Mouse (Mus musculus) kidney, embryonic 14.5 days (tissue): Measurements from ENCODE around the gene Prkce. TPM values are rescaled to one million over a fixed set of nuclear protein-coding genes. Genes with fewer than 3 reads are reported as not detected.

Experiments used
- ATAC-seq: fragments of 200-750 bp; cut with Nextera tagmentation; 2 replicates; pipeline ENCODE4 v1.8.0; 2017; ENCODE audit warnings: moderate number of reproducible peaks, mild to moderate bottlenecking, moderate TSS enrichment, moderate library complexity; ENCODE audit not compliant: low FRiP score, low TSS enrichment
- H3K27ac ChIP-seq: fragments of 300-500 bp; sonication (generic); 2 replicates; pipeline ENCODE4 v1.5.1; 2014; ENCODE audit warnings: low read depth, mild to moderate bottlenecking, low read length, moderate library complexity, mixed read lengths
- H3K27me3 ChIP-seq: fragments of 300-500 bp; sonication (generic); 2 replicates; pipeline ENCODE4 v1.6.1; 2014; ENCODE audit warnings: mild to moderate bottlenecking, low read length; ENCODE audit not compliant: control insufficient read depth, insufficient read depth
- H3K36me3 ChIP-seq: fragments of 300-500 bp; sonication (generic); 2 replicates; pipeline ENCODE4 v1.6.1; 2014; ENCODE audit warnings: low read length, mixed read lengths; ENCODE audit not compliant: control insufficient read depth, insufficient read depth
- H3K4me1 ChIP-seq: fragments of 300-500 bp; sonication (generic); 2 replicates; pipeline ENCODE4 v1.6.1; 2014; ENCODE audit warnings: low read length, mixed read lengths; ENCODE audit not compliant: control insufficient read depth, insufficient read depth
- H3K4me2 ChIP-seq: fragments of 300-500 bp; sonication (generic); replicated peaks from 2 replicates; pipeline ENCODE4 v1.6.1; 2014; ENCODE audit warnings: low read depth, mild to moderate bottlenecking, low read length
- H3K4me3 ChIP-seq: fragments of 300-500 bp; sonication (generic); 2 replicates; pipeline ENCODE4 v1.5.1; 2014; ENCODE audit warnings: mild to moderate bottlenecking, low read length
- H3K9ac ChIP-seq: fragments of 300-500 bp; sonication (generic); 2 replicates; pipeline ENCODE4 v1.6.1; 2014; ENCODE audit warnings: low read depth, mild to moderate bottlenecking, low read length, moderate library complexity
- H3K9me3 ChIP-seq: fragments of 300-500 bp; sonication (generic); 2 replicates; pipeline ENCODE4 v1.6.1; 2016; ENCODE audit warnings: low read length; ENCODE audit not compliant: control insufficient read depth
- WGBS: fragments of 180-500 bp; shearing (Covaris S2); extraction: QIAGEN DNeasy Blood & Tissue Kit; methylation state at CpG from one replicate; pipeline ENCODE4 v1.1.7; 2014; 5-methylcytosine and 5-hydroxymethylcytosine counted together
- polyA plus RNA-seq: library from polyadenylated mRNA; unstranded; fragments of >200 nt; fragmentation: Nextera tagmentation; extraction: Ambion mirVana; gene quantifications from 2 replicates; pipeline ENCODE4 v1.2.1, GENCODE M21; 2014

Gene Prkce
- polyA plus RNA-seq, 1 experiment from 2014 or later: 8.8 TPM

- 87% methylated on average over 13 of the region's 13 CpGs for WGBS
- no peak for ATAC-seq
- H3K9ac ChIP-seq: no peak overlapping the region
- no peak overlapping the region for H3K4me2 ChIP-seq
- H3K36me3 ChIP-seq: no peaks in the 10 kb centered on the region
- no peak overlapping the region for H3K27ac ChIP-seq
- H3K27me3 ChIP-seq: no peaks in the 10 kb centered on the region
- H3K9me3 ChIP-seq: no peaks in the 10 kb centered on the region
- H3K4me3 ChIP-seq: no peak overlapping the region
- H3K4me1 ChIP-seq: peaks cover 18% of the 10 kb centered on the region
Measured at GRCm38 (mm10) chr17:86270523-86270922, 102.9 kb downstream of the Prkce start.

DNA sequence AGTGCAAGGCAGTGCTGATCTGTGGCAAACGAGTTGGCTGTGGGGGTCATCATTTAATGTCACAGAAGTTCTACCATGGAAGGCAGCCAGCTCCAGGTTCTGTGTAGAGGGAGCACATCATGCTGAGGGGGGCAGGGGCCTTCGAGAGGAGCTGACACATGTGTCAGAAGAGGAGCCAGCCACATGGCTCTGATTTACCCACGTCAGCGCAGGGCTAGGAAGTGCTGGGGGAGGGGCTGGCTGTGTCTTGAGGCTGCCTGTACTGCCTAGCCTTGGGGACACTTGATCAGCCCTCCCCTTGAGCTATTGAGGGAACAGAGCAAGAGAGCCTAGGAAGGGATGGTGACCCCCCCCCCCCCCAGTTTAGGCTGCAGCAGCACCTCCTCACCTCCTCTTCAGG is 103.7 kb downstream of the Prkce start:
- H3K9me3 ChIP-seq: no peaks in the 10 kb centered on the region
- H3K4me2 ChIP-seq: no peak overlapping the region
- H3K4me3 ChIP-seq: no peak overlapping the region
- H3K4me1 ChIP-seq: peaks cover 18% of the 10 kb centered on the region
- ATAC-seq: no peak
- H3K27ac ChIP-seq: no peak overlapping the region
- no peak overlapping the region for H3K9ac ChIP-seq
- WGBS: 12% methylated on average over 4 of the region's 4 CpGs
- H3K27me3 ChIP-seq: no peaks in the 10 kb centered on the region
- H3K36me3 ChIP-seq: no peaks in the 10 kb centered on the region

GRCm38 (mm10) chr17:86272961-86273360 is 105.4 kb downstream of the Prkce start:
- H3K36me3 ChIP-seq: no peaks in the 10 kb centered on the region
- H3K27me3 ChIP-seq: no peaks in the 10 kb centered on the region
- WGBS: 71% methylated on average over 6 of the region's 6 CpGs
- H3K27ac ChIP-seq: no peak overlapping the region
- H3K9me3 ChIP-seq: no peaks in the 10 kb centered on the region
- ATAC-seq: no peak
- peaks cover 22% of the 10 kb centered on the region for H3K4me1 ChIP-seq
- no peak overlapping the region for H3K4me2 ChIP-seq
- no peak overlapping the region for H3K4me3 ChIP-seq
- no peak overlapping the region for H3K9ac ChIP-seq

DNA sequence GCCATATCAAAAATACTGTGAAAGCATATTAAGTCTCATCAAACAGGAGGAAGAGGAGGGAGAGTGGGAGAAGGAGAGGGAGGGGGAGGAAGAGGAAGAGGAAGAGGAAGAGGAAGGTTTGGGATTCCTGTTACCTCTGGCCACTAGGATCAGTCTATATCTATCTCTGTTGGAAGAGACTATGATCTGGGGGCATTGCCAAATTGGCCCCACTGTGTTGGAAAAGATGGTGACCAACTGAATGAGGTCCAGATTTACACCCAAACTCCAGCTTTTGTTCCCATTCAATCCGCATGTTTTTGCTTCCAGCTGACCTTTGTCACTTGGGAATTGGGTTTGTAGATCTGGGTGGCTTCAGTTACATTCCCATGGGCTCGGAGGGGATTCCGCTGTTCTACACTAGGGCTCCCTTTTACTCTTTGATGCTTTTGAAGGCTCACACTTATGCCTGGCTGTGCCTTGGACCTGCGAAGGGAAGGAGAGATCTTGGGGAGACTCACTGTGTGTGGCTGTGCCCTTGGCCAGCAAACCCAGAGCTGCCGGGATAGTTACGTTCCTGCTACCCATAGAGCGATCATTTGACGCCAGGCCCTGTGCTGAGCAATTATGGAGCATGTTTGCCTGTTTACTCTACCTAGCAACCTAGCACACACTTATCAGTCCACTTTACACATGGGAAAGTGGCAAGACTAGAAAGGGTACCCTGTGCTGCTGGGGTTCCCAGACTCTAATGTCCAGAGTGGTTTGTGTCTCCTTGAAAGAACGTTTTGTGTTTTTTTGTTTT is 106.2 kb downstream of the Prkce start:
- Histone ChIP-seq H3K4me3 (no peak overlapping the region), H3K4me1 (peaks cover 22% of the 10 kb centered on the region), H3K9me3 (no peaks in the 10 kb centered on the region), H3K27me3 (no peaks in the 10 kb centered on the region), H3K36me3 (no peaks in the 10 kb centered on the region), H3K27ac (no peak overlapping the region), H3K4me2 (no peak overlapping the region), H3K9ac (no peak overlapping the region)
- no peak for ATAC-seq
- WGBS: 85% methylated on average over 9 of the region's 9 CpGs

DNA sequence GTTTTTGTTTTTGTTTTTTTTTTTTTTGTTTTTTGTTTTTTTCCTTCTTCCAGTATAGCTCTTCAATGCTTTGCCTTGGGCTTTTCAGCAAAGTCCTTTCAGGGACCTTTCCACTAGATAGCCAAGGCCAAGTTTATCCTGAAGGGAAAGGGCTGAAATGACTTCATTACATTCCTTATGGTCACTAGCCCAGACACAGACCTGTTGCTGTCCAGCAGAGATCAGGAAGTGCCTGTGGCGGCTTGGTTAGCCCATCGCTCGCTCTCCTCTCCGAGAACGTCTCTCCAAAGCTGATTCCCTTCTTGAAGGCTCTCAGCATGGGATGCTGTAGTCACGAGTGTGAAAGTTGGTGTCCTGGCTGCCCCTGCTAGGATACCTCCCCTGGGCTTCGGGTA is 106.8 kb downstream of the Prkce start:
- H3K4me1 ChIP-seq: peaks cover 22% of the 10 kb centered on the region
- no peak overlapping the region for H3K9ac ChIP-seq
- no peaks in the 10 kb centered on the region for H3K9me3 ChIP-seq
- no peaks in the 10 kb centered on the region for H3K36me3 ChIP-seq
- 65% methylated on average over 7 of the region's 7 CpGs for WGBS
- no peak for ATAC-seq
- no peak overlapping the region for H3K27ac ChIP-seq
- H3K4me3 ChIP-seq: no peak overlapping the region
- no peak overlapping the region for H3K4me2 ChIP-seq
- H3K27me3 ChIP-seq: no peaks in the 10 kb centered on the region

- no peak overlapping the region for H3K4me3 ChIP-seq
- no peaks in the 10 kb centered on the region for H3K36me3 ChIP-seq
- ATAC-seq: no peak
- WGBS: 87% methylated on average over 4 of the region's 4 CpGs
- no peak overlapping the region for H3K9ac ChIP-seq
- H3K4me1 ChIP-seq: peaks cover 18% of the 10 kb centered on the region
- no peaks in the 10 kb centered on the region for H3K9me3 ChIP-seq
- H3K27me3 ChIP-seq: no peaks in the 10 kb centered on the region
- no peak overlapping the region for H3K4me2 ChIP-seq
- no peak overlapping the region for H3K27ac ChIP-seq
Measured at GRCm38 (mm10) chr17:86276381-86276780, 108.8 kb downstream of the Prkce start.

DNA sequence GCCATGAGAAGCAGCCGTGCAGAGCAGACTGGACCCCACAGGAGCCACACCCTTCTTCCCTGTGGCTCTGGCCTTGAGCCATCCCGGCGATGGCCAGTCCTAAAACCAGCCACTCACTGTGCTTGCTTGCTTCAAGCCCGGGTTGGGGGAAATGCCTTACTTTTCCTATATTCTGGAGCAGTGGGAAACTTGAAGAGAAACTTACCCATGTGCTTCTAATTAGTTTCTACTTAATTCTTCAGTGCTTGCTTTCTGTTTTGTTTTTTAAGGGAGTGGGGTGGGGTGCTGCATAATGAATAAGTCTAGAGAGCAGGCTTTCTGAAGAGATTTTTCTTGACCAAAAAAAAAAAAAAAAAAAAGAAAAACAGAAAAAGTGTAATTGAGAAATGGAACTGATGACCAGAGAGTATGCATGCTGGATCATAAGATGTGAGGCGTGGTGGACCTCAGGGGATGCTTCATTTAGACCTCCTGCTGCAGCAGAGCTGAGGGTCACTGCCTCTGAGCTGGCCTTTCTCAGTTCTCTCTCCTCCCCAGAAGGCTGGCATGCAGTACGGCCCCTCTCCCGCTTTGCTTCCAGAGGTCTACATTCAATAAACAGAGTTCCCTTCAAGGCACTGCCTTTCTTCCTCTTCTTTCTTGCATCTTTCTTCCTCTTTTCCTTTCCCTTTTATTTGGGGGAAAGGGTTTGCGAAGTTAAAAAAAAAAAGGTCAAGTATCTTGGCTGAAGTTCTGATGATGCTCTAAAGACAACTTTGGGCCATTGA is 109.6 kb downstream of the Prkce start:
- H3K4me1 ChIP-seq: peaks cover 16% of the 10 kb centered on the region

DNA sequence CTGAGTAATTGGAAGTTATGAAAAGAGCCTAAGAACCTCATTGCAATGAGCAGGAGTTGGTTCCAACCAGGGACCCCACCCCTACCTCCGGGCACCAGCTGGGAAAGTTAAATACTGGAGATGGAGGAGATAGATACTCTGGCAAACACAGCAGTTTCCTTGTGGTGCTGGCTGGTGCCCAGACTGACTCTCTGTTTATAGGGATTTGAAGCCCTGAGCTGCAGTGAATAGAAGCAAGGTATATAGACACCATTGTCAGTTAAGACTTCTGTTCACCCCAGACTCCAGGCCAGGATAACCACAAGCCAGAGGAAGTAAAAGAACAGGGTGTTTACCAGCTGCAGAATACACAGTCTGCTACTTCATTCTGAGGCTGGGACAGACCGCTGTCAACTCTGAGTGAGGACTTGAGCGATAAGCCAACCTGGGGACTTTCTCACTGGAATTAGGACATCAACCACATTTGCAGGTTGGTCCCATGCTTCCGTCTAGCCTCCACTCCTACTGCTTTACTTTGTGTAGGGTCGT is 110.5 kb downstream of the Prkce start:
- no peak overlapping the region for H3K27ac ChIP-seq
- H3K9ac ChIP-seq: no peak overlapping the region
- no peaks in the 10 kb centered on the region for H3K9me3 ChIP-seq
- H3K4me2 ChIP-seq: no peak overlapping the region
- no peaks in the 10 kb centered on the region for H3K27me3 ChIP-seq
- no peak for ATAC-seq
- H3K4me1 ChIP-seq: peaks cover 16% of the 10 kb centered on the region
- WGBS: 91% methylated on average over 5 of the region's 5 CpGs
- no peaks in the 10 kb centered on the region for H3K36me3 ChIP-seq
- no peak overlapping the region for H3K4me3 ChIP-seq

More for the DNA sequence above, 109.6 kb downstream of the Prkce start:
- no peak for ATAC-seq
- WGBS: 73% methylated on average over 8 of the region's 8 CpGs
- Histone ChIP-seq H3K27me3 (no peaks in the 10 kb centered on the region), H3K27ac (no peak overlapping the region), H3K4me2 (no peak overlapping the region), H3K36me3 (no peaks in the 10 kb centered on the region), H3K4me3 (no peak overlapping the region), H3K9me3 (no peaks in the 10 kb centered on the region), H3K9ac (no peak overlapping the region)

DNA sequence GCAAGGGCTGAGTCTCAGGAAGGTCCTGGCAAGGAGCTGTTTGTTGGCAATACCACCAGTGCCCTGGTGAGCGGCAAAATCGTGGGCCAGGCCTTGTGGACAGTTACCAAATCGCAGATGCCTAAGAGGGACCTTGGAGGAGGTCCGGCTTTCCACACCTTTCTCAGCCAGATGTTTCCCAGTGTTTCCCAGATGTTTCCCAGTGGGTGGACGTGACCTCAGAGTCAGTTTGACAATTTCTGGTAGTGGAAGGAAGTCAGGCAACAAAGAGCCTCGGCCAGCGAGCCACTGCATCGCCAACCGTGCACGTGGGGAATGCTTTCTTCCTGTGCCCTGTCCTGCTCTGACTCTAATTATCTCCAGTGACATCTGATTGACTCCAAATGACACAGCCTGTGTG is 112.2 kb downstream of the Prkce start:
- Histone ChIP-seq H3K27ac (no peak overlapping the region), H3K9ac (no peak overlapping the region), H3K4me1 (peaks cover 11% of the 10 kb centered on the region), H3K4me2 (no peak overlapping the region), H3K4me3 (no peak overlapping the region), H3K36me3 (no peaks in the 10 kb centered on the region), H3K9me3 (no peaks in the 10 kb centered on the region), H3K27me3 (no peaks in the 10 kb centered on the region)
- no peak; the same call in 1 of the 2 replicates for ATAC-seq
- WGBS: 45% methylated on average over 10 of the region's 10 CpGs
